Mouse (Mus musculus): ENCODE data around the gene Akr1b3.
A peak's percentile ranks its signal among the peaks of the same experiment; 100 is the strongest.
"Not testable (repeated sequence)": the region's sequence is repeated elsewhere in the genome, so short reads cannot be mapped to it uniquely, and the experiment has no call there.

Gene Akr1b3

DNA sequence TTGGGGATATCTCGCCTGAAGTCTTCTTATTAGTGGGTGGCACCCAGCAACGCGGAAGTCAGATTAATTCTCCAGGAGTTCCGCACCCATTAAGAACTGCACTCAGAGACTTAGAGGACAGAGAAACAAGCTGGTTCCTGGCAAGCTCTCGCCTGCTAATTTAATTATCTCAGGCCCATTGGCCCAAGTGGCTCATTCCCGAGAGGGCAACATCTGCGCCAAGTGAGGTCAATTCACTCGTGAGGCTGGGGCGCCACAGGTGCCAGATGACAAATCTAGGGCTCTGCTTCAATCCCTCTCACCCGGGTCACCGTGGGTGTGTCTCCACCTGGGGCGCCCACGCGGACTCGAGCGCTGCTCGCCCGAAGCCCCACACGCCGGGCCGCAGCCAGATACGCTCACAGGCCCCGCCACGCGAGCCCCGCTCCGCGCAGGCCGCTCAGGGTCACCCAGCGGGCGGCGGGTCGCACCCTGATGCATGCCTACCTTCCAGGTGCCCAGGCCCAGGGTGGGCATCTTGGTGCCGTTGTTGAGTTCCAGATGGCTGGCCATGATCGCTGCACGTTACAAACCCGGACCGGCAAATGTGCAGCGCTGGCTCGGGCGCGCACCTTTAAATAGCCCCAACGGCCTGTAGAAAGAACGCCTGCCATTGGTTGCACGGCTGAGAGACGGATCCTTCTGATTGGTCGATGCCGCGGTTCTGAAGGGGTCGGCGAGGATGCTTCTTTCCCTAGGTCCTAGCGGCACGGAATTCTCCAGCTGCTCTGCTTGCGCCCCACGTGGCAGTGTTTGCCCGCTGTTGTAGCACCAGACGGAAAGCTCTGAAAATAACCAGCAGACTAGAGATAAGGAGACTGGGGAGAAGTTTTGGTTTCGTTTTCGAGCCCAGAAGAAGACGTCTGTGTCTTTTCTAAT is at the start of gene Akr1b3:
Gene Akr1b3, minus strand, starts transcription at position 625 of the 918 bp plus-strand sequence.
- peak; percentile 95 for DNase-seq (ENCODE audit: low read depth, low spot score)

DNA sequence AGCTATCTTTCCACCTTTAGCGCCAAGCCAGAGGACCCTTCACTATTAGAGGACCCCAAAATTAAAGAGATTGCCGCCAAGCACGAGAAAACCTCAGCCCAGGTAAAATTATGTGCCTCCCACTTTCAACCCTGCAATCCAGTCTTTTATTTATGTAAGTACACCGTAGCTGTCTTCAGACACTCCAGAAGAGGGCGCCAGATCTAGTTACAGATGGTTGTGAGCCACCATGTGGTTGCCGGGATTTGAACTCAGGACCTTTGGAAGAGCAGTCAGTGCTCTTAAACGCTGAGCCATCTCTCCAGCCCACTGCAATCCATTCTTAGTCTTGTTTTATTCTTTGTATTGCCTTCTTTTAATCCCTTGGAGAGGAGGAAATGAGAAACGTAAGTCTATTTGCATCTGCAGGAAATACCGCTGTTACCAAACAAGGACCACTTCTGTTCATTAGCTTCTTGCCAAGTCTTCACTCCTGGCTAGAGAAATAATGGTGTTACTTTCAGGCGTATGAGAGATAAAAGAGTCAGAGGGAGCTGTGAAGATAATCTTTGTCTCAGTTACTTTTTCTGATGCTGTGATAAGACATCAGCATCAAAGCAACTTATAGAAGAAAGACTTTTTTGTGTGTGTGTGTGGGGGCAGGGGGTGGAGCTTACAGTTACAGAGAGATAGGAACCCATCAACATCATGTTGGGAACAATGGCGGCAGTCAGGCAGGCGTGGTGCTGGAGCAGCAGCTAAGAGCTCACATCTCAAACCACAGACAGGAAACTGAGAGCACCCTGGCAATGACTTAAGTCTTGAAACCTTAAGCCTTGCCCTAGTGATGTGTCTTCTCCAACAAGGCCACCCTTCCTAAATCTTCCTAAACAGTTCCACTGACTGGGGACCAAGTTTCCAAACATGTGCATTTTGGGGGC is 47.2 kb upstream of the Akr1b3 start:
- DNase-seq (ENCODE audit: low read depth, low spot score), result peak; percentile 65

DNA sequence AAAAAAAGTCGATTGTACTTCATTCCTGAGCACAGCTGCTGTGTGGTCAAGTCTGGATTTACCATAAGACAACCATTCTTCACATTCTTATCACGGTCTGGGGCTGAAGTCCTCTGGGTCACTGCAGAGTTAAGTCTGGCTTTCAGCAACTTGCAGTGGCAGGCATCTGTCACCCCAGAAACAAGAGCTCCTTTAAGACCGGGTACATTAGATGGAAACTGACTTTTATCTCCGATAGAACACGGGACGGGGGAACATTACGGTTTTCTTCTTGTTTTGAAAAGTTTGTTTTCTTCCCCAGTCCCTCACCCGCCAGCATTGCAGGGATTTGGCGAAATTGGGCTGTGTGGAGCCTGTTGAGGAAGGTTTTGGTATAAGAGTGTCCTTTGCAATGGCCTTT is 38.6 kb upstream of the Akr1b3 start:
- DNase-seq (ENCODE audit: low read depth, low spot score), result no peak

DNA sequence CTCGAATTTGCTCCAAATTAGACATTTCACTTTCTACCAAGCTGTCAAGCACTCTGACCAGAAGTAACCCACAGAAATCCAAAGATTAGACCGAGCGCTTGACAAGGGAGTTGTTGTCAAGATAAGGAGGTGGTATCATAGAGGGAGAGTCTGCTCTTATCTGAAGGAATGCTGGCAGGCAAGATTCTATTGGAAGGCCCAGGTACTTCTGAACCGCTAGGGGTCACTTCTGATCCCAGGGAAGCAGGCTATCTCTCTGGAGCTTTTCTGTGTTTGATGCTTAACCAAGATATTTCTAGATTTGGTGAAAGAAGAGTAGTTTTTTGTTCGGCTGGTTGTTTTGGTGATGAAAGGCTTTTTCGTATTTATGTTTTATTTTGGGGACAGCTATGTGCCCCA is 38.1 kb upstream of the Akr1b3 start:
- DNase-seq (ENCODE audit: low read depth, low spot score), result no peak

- DNase-seq (ENCODE audit: low read depth, low spot score), result no peak
These were observed 37.4 kb upstream of the Akr1b3 start for GRCm38 (mm10) chr6:34354354-34355348.

- DNase-seq (ENCODE audit: low read depth, low spot score), result no peak
These were observed 36.5 kb upstream of the Akr1b3 start, which contains the start of gene Akr1b8 for GRCm38 (mm10) chr6:34353658-34354353. Akr1b8 (plus strand) TSS chr6:34354119.

DNA sequence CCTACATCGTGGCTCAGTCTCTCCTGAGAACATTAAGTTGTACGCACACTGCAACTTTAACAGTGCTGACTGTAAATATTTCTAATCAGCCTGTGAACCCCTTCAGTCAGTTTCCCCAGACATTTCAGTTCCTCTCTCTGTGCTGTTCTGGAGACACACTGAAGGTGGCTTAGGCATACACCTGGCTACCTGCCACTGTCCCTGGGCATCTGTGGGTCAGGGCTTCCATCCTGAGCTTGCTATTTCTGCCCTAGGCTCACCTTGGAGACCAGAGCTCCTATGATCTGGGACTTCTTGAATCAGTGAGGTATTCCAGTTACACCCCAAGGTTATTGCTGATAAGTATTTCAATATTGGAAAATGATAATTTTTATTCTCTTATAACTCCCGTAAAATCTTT is 35.1 kb upstream of the Akr1b3 start:
- no peak for DNase-seq (ENCODE audit: low read depth, low spot score)

DNA sequence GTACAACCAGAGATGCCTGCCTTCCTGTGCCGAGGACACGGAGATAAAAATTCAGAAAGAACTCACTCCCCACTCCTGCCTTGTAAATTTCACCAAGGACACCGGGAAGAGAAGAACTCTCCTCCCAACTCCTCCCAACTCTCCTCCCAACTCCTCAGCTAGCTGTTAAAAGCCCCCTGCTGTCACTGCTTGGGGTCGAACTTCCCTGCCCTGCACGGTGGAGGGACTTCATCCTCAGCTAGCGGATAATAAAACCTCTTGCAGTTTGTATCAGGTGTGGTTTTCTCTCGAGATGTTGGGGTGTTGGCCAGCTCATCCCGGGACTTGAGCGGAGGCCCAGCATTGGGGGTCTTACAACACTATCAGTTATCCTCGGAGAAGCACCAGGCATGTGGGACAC is 34.2 kb upstream of the Akr1b3 start:
- not testable (repeated sequence) for DNase-seq (ENCODE audit: low read depth, low spot score)

DNA sequence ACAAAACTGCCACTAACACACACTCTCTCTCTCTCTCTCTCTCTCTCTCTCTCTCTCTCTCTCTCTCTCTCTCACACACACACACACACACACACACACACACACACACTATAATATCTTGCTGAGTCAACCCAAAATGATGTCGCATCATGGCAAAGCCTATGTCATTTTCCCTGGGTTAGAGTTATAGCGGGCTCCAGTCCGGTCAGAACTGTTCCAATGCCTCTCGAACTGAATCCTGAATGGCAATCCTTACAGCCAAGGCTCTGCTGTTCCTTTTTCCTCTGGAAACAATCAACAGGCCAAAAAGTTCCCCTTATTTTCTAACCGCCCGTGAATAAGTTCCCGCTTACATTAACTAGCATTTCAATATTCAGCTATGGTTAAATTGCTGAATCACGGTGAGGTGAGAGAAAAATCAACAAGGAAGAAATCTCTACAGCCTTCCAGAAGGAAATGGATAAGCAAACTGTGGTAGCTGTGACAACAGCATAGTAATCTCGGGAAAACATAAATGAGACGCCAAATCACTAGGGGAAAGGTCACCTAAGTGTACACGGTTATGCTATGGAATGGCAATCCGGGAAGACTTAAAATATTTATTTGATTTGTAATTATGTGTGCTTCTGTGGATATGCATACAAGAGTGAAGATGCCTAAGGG is 32.9 kb upstream of the Akr1b3 start:
- no peak for DNase-seq (ENCODE audit: low read depth, low spot score)

DNA sequence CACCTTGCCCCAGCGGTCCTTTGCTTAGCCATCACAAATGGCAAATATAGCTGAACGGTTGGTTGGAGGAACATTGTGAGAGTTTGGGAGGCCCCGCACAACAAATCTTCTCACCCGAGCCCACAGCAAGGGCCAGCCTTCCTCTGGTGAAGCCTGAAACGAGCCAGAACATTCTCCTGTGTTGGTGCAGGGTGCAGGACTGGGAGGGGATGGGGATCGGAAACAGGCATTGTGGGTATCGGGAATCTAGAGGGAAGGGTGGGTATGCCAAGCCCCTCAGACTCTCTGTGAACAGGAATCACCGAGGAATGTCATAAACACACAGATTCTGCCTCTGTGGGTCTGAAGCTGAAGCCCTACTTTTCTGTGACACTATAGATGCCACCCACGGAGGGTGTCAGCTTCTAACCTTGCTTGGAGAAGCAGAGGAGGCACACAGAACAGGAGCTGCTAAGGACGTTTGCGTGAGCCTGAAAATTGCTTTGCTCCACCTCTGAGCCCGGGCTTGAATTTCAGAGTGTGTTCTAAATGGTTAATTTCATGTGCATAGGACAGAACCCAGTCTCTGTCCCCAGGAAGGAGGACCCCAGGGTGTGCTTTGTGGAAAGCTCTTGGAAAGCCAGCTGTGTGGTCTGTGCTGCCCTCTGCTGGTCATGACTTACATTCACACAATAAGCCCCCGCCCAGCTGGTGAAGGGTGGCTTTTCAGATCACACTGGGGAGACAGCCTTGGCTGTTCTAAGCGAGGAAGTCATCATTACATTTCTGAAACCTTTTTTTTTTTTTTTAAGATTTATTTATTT is 29.0 kb upstream of the Akr1b3 start:
- DNase-seq (ENCODE audit: low read depth, low spot score), result peak; percentile 65

GRCm38 (mm10) chr6:34344935-34345334 is 27.7 kb upstream of the Akr1b3 start:
- DNase-seq (ENCODE audit: low read depth, low spot score), result no peak

DNA sequence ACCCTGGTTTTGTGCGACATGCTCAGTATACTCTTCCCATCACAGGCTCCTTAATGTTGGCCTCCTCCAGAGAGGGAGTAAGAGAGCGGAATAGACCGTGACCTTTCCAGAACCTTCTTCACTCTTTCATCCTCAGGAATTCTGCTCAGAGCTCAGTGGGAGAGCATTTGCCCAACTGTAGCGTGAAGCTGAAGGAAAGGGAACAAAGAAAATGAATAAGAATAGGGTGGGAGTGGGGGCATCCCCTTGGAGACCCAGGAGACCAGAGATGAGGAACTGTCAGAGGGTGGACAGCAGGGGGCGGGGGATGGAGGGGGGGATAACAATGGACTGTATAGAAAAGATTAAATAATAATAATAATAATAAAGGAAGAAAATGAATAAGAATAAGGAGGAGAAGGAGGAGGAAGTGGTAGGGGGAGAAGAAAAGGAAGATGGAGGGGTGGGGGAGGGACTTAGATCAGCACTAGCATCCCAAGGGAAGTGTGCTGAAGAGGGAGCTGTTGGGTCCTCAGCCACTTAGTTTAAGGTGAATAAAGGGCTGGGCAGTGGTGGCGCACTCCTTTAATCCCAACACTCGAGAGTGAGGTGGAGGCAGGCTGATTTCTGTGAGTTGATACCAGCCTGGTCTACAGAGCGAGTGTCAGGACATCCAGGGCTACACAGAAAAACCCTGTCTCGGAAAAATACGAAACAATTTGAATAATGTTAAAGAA is 27.0 kb upstream of the Akr1b3 start:
- no peak for DNase-seq (ENCODE audit: low read depth, low spot score)

DNA sequence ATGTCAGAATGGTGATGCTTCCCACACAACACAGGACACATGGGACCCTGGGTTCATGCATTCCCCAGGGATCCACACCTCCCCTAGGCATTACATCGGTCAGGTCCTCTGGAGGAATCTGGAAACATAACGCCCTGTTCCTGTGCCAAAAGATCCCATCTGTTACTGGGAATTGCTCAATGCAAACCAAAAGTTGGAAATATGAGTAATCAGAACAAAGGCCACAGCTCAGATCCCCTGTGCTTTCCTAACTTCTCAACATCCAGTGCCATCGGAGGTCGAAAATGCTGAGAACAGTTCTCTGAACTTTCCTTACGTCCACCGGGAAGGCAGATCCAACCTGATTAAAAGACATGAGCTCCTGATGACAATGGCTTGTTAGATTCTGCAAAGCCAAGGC is 26.1 kb upstream of the Akr1b3 start:
- DNase-seq (ENCODE audit: low read depth, low spot score), result no peak

- no peak for DNase-seq (ENCODE audit: low read depth, low spot score)
These were observed 25.2 kb upstream of the Akr1b3 start for GRCm38 (mm10) chr6:34342476-34342875.

GRCm38 (mm10) chr6:34341991-34342390 is 24.7 kb upstream of the Akr1b3 start:
- DNase-seq (ENCODE audit: low read depth, low spot score), result no peak

- no peak for DNase-seq (ENCODE audit: low read depth, low spot score)
These were observed 20.5 kb upstream of the Akr1b3 start for GRCm38 (mm10) chr6:34337799-34338198.

DNA sequence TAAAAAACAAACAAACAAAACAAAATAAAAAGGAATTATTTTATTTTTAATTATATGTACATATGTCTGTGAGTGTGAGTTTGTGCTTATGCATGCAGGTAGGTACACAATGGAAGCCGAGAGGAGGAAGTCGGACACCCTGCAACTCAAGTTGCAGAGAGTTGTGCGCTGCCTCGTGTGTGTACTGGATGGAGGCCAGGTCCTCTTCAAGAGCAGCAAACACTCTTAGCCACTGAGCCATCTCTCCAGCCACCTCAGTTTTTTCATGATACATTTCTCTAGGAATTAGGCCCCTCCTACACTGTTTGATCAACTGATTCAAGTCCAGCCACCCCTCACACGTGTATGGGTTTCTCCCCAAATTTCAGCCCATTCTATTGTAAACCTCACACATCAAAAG is 17.4 kb upstream of the Akr1b3 start:
- no peak for DNase-seq (ENCODE audit: low read depth, low spot score)

DNA sequence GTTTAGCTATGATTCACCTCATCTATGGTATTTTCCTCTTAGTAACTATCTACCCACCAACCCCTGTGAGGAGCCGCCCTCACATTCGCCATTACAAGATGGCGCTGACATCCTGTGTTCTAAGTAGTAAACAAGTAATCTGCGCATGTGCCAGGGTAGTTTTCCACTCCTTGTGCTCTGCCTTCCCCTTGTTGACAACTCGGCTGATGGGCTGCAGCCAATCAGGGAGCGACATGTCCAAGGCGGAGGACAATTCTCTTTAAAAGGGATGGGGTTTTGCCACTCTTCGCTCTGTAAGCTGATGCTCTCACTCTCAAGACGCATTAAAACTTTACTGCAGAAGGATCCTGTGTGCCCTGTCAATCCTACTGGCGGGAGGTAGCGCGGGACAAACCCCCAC is 14.5 kb upstream of the Akr1b3 start:
- not testable (repeated sequence) for DNase-seq (ENCODE audit: low read depth, low spot score)
